ENCODE assay signal across 1 mouse cellular context in the genomic region with DNA sequence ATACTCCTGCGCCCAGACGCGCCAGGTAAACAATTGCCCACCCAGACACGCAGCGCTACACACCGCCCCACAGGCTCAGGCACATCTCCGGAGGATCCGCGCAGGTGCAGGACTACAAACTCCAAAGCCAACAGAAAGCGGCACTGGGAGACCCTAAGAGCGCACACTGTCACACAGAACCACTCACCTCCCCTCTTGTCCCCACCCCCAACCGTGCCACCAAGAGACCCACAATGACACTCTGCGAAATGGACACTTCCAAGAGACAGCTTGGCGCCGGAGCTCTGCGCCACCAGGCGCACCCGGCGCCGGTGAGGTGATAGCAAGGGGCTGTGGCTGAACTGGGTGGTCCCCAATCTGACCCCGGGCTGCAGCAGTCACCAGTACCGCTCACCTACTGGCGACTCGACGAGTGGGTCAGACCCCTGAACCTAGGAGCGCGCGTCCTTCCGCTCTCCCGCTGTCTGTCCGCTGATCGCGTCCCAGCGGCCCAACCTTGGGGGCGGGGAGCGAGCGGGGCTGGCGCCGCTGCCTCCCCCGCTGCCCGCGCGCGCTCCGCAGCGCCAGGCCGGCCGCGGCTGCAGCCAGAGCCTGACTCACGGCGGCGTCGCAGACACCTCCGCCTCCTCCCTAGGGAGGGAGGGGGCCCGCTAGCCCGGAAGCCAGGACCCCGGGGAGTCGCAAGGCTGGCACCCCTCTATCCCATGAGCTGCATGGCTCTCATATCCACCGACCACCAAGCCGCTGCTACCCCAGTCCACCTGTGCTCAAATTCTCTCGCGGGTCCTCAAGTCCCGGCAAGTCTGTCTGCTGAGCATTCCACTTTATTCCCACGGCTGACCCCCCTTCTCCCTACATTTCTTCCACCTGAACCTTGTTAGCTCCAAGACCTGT.
A peak's percentile ranks its signal among the peaks of the same experiment; 100 is the strongest.
TF ChIP-seq lines count a peak whose summit lies in the region.

No protein-coding gene starts in this region.

TF ChIP-seq in myocyte, 11 proteins besides CTCF, POLR2A, EP300 and RAD21 (continued from another document):
- TF ChIP-seq MYOD1 (IDR thresholded peaks at IDR 0.05; ENCODE audit: control insufficient read depth in 1 of 3, insufficient read length in 2 of 3, low read depth in 2 of 3): peak in 1 of 3 experiments; percentile 11
